Mouse (Mus musculus) right cerebral cortex, postnatal 25 days (tissue): ENCODE measurements around the gene Sdc4.

Source experiments
- DNase-seq: peaks from one replicate; pipeline ENCODE4 v3.0.0; 2022

Gene Sdc4

GRCm38 (mm10) chr2:164396076-164396475, 47.6 kb downstream of the Sdc4 start:
- no peak for DNase-seq

GRCm38 (mm10) chr2:164393126-164393525, 50.6 kb downstream of the Sdc4 start:
- DNase-seq = no peak

GRCm38 (mm10) chr2:164389499-164389898, 54.2 kb downstream of the Sdc4 start:
- DNase-seq = peak; percentile 81

GRCm38 (mm10) chr2:164389020-164389419, 54.7 kb downstream of the Sdc4 start, which contains the start of gene Slpi:
TSS of gene Slpi (minus strand) at chr2:164389095.
- DNase-seq = no peak

- no peak for DNase-seq
Measured at GRCm38 (mm10) chr2:164386953-164387352, 56.7 kb downstream of the Sdc4 start.

GRCm38 (mm10) chr2:164385927-164386763, 57.5 kb downstream of the Sdc4 start:
- no peak for DNase-seq

GRCm38 (mm10) chr2:164383656-164384399, 59.9 kb downstream of the Sdc4 start:
- no peak for DNase-seq

GRCm38 (mm10) chr2:164382971-164383370, 60.7 kb downstream of the Sdc4 start:
- no peak for DNase-seq

- DNase-seq = no peak
Measured at GRCm38 (mm10) chr2:164381726-164382125, 62.0 kb downstream of the Sdc4 start.

GRCm38 (mm10) chr2:164377478-164378426, 65.9 kb downstream of the Sdc4 start:
- DNase-seq = no peak
